Mouse (Mus musculus) hindbrain, postnatal 0 days (tissue): Measurements from ENCODE around the gene Stpg4. TPM values are rescaled to one million over a fixed set of nuclear protein-coding genes. Genes with fewer than 3 reads are reported as not detected.
A peak's percentile ranks its signal among the peaks of the same experiment; 100 is the strongest.

ENCODE experiments used
- ATAC-seq: fragments of 200-750 bp; cut with Nextera tagmentation; 2 replicates; pipeline ENCODE4 v1.8.0; 2017; ENCODE audit warnings: mild to moderate bottlenecking, moderate TSS enrichment, moderate library complexity
- DNase-seq: peaks from one replicate; pipeline ENCODE4 v3.0.0-alpha.2; 2015; ENCODE audit warnings: low spot score
- H3K27ac ChIP-seq: fragments of 300-500 bp; sonication (generic); 2 replicates; pipeline ENCODE4 v1.5.1; 2014; ENCODE audit warnings: mild to moderate bottlenecking
- H3K27me3 ChIP-seq: fragments of 300-500 bp; sonication (generic); 2 replicates; pipeline ENCODE4 v1.6.1; 2014; ENCODE audit warnings: low read length, mixed read lengths; ENCODE audit not compliant: insufficient read depth
- H3K36me3 ChIP-seq: fragments of 300-500 bp; sonication (generic); 2 replicates; pipeline ENCODE4 v1.6.1; 2014; ENCODE audit warnings: low read length, mixed read lengths; ENCODE audit not compliant: insufficient read depth
- H3K4me1 ChIP-seq: fragments of 300-500 bp; sonication (generic); 2 replicates; pipeline ENCODE4 v1.6.1; 2014; ENCODE audit warnings: antibody characterized with exemption, low read length, mixed read lengths; ENCODE audit not compliant: insufficient read depth
- H3K4me2 ChIP-seq: fragments of 300-500 bp; sonication (generic); 2 replicates; pipeline ENCODE4 v1.6.1; 2014; ENCODE audit warnings: low read depth, mild to moderate bottlenecking, low read length, moderate library complexity, mixed read lengths
- H3K4me3 ChIP-seq: fragments of 300-500 bp; sonication (generic); 2 replicates; pipeline ENCODE4 v1.5.1; 2014; ENCODE audit warnings: low read length
- H3K9ac ChIP-seq: fragments of 300-500 bp; sonication (generic); replicated peaks from 2 replicates; pipeline ENCODE4 v1.6.1; 2014; ENCODE audit warnings: mild to moderate bottlenecking, low read length, moderate library complexity, mixed read lengths
- H3K9me3 ChIP-seq: fragments of 300-500 bp; sonication (generic); 2 replicates; pipeline ENCODE4 v1.6.1; 2016; ENCODE audit warnings: low read length, mixed read lengths
- CTCF ChIP-seq: IDR thresholded peaks from 2 replicates; pipeline ENCODE4 v1.5.1; 2016; ENCODE audit warnings: antibody characterized with exemption, control low read depth, low read depth
- WGBS: fragments of 180-500 bp; shearing (Covaris S2); extraction: QIAGEN DNeasy Blood & Tissue Kit; methylation state at CpG from one replicate; pipeline ENCODE4 v1.1.7; 2014; 5-methylcytosine and 5-hydroxymethylcytosine counted together
- polyA plus RNA-seq: library from polyadenylated mRNA; unstranded; fragments of >200 nt; fragmentation: Nextera tagmentation; extraction: Ambion mirVana; gene quantifications from 2 replicates; pipeline ENCODE4 v1.2.1, GENCODE M21; 2015
- total RNA-seq: library from RNA; depleted of rRNA; stranded (reverse); fragments of >200 nt; gene quantifications from 2 replicates; pipeline ENCODE4 v1.2.3, GENCODE M21; 2014

The Stpg4 gene
- total and polyA plus RNA-seq, 2 experiments from 2014 or later: 0.31 TPM; not detected in 1

DNA sequence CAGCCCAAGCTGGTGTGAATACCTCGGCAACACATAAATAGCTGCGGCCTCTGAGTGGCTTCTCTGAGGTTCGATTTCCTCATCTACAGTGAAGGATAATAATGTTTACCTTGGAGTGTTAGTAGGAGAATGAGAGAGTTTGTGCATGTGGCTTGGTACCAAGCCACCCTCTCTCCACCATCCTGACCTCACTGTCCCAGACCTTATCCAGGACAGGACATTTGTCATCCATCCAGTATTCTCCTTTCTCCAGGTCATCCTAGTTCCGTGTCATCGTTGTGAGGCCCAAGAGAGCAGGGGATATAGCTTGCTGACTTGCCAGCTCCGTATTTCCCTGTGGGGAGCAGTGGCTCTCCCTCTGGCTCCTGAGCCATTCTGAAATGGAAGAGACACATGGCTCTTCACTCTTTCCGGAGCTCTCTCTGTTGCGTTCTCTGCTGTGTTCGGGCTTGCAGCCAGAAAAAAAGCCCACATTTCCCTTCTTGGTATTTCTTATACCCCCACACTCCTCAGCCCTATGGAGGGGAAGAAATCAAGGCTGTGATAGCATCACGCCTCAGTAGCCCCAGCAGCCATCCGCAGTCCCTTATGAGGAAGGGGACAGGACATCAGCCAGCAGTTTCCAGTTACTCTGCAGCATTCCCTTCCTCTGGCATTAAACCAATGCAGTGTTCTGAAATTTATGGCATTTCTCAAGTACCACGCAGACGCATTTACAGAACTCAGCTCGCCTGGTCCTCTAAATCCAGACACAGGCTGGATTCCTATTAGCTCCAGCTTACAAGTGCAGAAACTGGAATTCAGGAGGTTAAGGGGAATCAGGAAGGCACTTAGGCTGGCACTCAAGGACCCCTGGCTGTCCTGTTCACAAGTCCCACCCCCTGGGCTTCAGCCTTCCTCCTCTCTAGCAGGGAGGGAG lies 32.5 kb upstream of the Stpg4 start:
- Histone ChIP-seq H3K4me1 (peaks cover 37% of the 10 kb centered on the region), H3K9ac (0 out of 2 replicates have a peak overlapping the region, but pooled peaks have one; percentile 7)
- ATAC-seq: peak; percentile 41; the same call in 1 of the 2 replicates

DNA sequence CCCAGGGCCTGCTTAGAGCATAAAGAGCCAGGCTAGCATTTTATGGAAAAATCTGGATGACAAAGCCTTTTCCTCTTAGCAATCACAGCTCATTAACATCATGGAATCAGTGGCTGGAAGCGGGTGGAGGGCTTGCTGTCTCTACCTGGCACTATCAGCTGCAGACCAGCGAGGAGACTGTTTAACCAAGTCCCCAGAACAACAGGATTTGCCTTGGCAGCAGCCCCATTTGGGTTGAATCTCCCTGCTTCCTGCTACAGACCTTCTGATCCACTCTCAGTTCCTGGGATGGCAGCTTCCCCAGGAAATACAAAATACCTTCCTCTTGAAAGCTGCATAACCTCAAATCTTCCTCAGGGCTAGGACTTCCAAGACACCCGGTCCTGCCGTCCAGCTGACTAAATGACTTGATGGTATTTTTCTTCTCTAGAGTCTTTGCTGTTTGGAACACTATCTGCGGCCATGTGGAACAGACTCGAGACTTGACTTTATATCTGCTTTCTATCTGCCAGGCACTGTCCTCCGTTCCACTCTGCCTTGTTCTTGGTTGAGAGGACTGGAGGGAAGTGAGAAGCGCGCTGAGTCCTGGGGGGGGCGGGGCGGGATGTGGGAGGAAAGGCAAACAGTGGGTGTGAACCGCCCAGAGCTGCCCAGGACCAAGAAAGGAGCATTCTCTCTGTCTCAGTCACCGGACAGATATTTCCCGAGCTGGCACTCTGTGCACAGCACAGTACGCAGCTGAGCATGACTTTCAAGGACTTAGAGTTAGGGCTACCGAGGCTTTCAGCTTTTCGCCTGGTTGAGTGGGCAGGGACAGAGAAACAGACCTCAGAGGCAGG lies 31.6 kb upstream of the Stpg4 start:
- peak; percentile 50 for ATAC-seq
- 0 out of 2 replicates have a peak overlapping the region, but pooled peaks have one; percentile 3 for H3K9ac ChIP-seq
- TF ChIP-seq CTCF: no peak

More for the DNA sequence above, 32.5 kb upstream of the Stpg4 start:
- WGBS: 12% methylated on average over 14 of the region's 14 CpGs
- Histone ChIP-seq H3K27me3 (no peaks in the 10 kb centered on the region), H3K4me2 (peak overlapping the region; percentile 38), H3K27ac (peak overlapping the region; percentile 68), H3K36me3 (no peaks in the 10 kb centered on the region), H3K9me3 (no peaks in the 10 kb centered on the region), H3K4me3 (no peak overlapping the region)
- TF ChIP-seq CTCF: no peak
- DNase-seq: peak; percentile 52

DNA sequence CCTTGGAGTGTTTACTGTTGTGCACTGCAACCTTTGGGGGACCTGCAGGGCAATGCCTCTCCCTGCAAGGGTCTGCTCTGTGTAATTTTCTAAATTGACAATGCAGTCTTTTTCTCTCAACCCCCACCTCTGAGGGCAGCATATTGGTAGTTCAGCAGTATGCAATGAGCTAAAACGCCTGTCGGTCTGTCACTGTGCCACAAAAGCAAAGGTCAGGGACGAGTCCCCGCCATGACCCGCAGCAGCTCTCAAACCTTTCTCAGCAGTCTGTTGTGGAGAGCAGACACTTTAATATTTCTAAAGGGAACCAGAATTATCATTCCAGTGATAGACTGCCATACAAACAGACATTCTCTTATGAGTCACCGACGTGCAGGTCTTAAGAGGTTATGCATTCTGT lies 30.4 kb upstream of the Stpg4 start:
- Histone ChIP-seq H3K4me2 (no peak overlapping the region), H3K27me3 (no peaks in the 10 kb centered on the region), H3K4me1 (peaks cover 37% of the 10 kb centered on the region), H3K4me3 (no peak overlapping the region), H3K9ac (no peak overlapping the region), H3K9me3 (no peaks in the 10 kb centered on the region), H3K27ac (peak overlapping the region; percentile 41; the same call in 1 of the 2 replicates), H3K36me3 (no peaks in the 10 kb centered on the region)
- WGBS: 35% methylated on average over 7 of the region's 7 CpGs
- DNase-seq (no peak), ATAC-seq (no peak)
- TF ChIP-seq CTCF: no peak

More for the DNA sequence above, 31.6 kb upstream of the Stpg4 start:
- H3K27me3 ChIP-seq: no peaks in the 10 kb centered on the region
- H3K4me3 ChIP-seq: no peak overlapping the region
- peak overlapping the region; percentile 68 for H3K27ac ChIP-seq
- WGBS: 11% methylated on average over 13 of the region's 17 CpGs
- DNase-seq: peak; percentile 57
- H3K4me1 ChIP-seq: peaks cover 37% of the 10 kb centered on the region
- H3K4me2 ChIP-seq: peak overlapping the region; percentile 38
- no peaks in the 10 kb centered on the region for H3K9me3 ChIP-seq
- H3K36me3 ChIP-seq: no peaks in the 10 kb centered on the region

DNA sequence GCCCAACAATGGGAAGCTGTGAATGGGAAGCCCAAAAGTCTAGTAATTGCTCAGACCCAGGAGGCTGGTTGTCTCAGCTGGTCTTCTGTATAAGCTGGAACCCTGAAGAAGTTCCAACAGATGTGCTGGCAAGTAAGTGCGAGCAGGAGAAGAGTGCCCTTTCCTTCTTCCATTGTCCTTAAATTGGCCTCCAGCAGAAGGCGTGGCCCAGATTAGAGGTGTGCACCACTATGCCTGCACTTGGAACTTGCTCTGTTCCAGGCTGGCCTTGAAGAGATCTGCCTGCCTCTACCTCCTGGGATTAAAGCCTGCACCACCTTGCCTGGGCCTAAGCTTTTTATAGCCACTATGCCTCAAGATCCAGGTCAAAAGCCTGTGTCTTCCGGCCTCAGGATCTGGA lies 26.6 kb upstream of the Stpg4 start:
- H3K4me3 ChIP-seq: no peak overlapping the region
- H3K4me2 ChIP-seq: no peak overlapping the region
- no peak overlapping the region for H3K9ac ChIP-seq
- H3K36me3 ChIP-seq: no peaks in the 10 kb centered on the region
- H3K27me3 ChIP-seq: no peaks in the 10 kb centered on the region
- peaks cover 15% of the 10 kb centered on the region for H3K4me1 ChIP-seq
- WGBS: 91% methylated on average over 3 of the region's 3 CpGs
- no peak for DNase-seq
- no peaks in the 10 kb centered on the region for H3K9me3 ChIP-seq
- no peak overlapping the region for H3K27ac ChIP-seq
- TF ChIP-seq CTCF: no peak
- no peak for ATAC-seq

DNA sequence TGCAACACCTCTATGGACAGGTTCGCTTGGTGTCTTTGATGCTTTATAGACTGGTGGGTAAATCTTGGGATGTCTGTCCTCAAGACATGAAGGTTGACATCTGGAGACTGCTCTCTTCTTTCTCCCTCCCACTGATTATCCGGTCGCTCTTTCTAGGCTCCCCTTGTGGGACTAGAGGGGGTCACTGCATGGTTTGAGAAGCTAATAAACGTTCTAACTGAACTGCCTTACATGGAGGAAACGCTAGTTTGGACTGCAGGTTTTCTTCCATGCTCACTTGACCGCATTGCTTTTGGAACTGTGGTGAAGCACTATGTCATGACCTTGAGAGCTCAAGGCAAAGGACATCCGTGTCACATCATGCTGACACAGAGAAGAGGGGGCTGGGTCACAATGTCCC lies 25.8 kb upstream of the Stpg4 start:
- Histone ChIP-seq H3K27me3 (no peaks in the 10 kb centered on the region), H3K4me1 (0 out of 2 replicates have a peak, but pooled peaks cover 8% of the 10 kb centered on the region), H3K36me3 (no peaks in the 10 kb centered on the region), H3K4me3 (no peak overlapping the region), H3K9ac (no peak overlapping the region), H3K9me3 (no peaks in the 10 kb centered on the region), H3K27ac (no peak overlapping the region), H3K4me2 (no peak overlapping the region)
- 86% methylated on average over 7 of the region's 7 CpGs for WGBS
- DNase-seq (no peak), ATAC-seq (no peak)
- no peak for TF ChIP-seq CTCF

DNA sequence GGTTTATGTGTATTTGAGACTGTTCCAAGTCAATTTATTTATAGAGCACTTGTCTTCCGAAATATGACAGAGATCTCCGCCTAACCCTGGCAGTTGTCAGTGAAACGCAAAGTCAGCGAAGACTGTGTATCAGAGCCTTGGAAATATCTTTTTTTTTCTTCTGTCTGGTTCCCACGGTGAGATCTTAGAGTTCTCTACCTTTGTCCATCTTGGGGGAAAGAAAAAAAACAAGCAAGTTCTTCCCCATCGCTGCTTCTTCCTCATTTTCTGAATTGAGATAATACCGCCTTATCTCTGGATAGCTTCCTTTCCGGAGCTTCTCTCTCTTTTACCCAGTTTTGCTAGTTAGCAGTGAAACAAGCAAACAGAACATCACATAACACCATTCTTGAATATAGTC lies 21.3 kb upstream of the Stpg4 start:
- H3K4me3 ChIP-seq: no peak overlapping the region
- no peak for ATAC-seq
- no peak for TF ChIP-seq CTCF
- H3K9me3 ChIP-seq: no peaks in the 10 kb centered on the region
- no peak overlapping the region for H3K4me2 ChIP-seq
- H3K4me1 ChIP-seq: peaks cover 5% of the 10 kb centered on the region; the same call in 1 of the 2 replicates
- no peak overlapping the region for H3K27ac ChIP-seq
- no peaks in the 10 kb centered on the region for H3K27me3 ChIP-seq
- DNase-seq: no peak
- H3K9ac ChIP-seq: no peak overlapping the region
- WGBS: 81% methylated on average over 8 of the region's 8 CpGs
- no peaks in the 10 kb centered on the region for H3K36me3 ChIP-seq
